Mouse (Mus musculus) testis, adult 2 months (tissue): ENCODE data around the gene Notch1. TPM values are rescaled to one million over a fixed set of nuclear protein-coding genes. Genes with fewer than 3 reads are reported as not detected.

Source experiments
- H3K27ac ChIP-seq: fragments of 200-500 bp; 2 replicates; pipeline ENCODE4 v1.5.1; 2012; ENCODE audit warnings: low read depth, low read length; ENCODE audit not compliant: control insufficient read depth, insufficient read depth
- H3K27me3 ChIP-seq: fragments of 200-500 bp; 2 replicates; pipeline ENCODE4 v1.6.1; 2012; ENCODE audit warnings: mild to moderate bottlenecking, low read length, moderate library complexity; ENCODE audit not compliant: control insufficient read depth, insufficient read depth
- H3K36me3 ChIP-seq: fragments of 200-500 bp; 2 replicates; pipeline ENCODE4 v1.6.1; 2012; ENCODE audit warnings: mild to moderate bottlenecking, low read length; ENCODE audit not compliant: control insufficient read depth, insufficient read depth
- H3K4me1 ChIP-seq: fragments of 200-500 bp; 2 replicates; pipeline ENCODE4 v1.6.1; 2012; ENCODE audit warnings: low read length; ENCODE audit not compliant: control insufficient read depth, insufficient read depth
- H3K4me3 ChIP-seq: fragments of 200-500 bp; 2 replicates; pipeline ENCODE4 v1.5.1; 2012; ENCODE audit warnings: low read depth, mild to moderate bottlenecking, low read length, moderate library complexity, mixed read lengths; ENCODE audit not compliant: control insufficient read depth
- CTCF ChIP-seq: fragments of 200-500 bp; IDR thresholded peaks from 2 replicates; pipeline ENCODE4 v1.5.1; 2012; ENCODE audit warnings: low read depth, mild to moderate bottlenecking, inconsistent platforms, low read length, moderate library complexity; ENCODE audit not compliant: control insufficient read depth, insufficient read depth, insufficient replicate concordance
- POLR2A ChIP-seq: fragments of 200-500 bp; IDR thresholded peaks from 2 replicates; pipeline ENCODE4 v1.6.1; 2012; ENCODE audit warnings: low read depth, mild to moderate bottlenecking, inconsistent platforms, low read length, moderate library complexity; ENCODE audit not compliant: control insufficient read depth
- polyA plus RNA-seq: library from polyadenylated mRNA; depleted of rRNA; stranded (reverse); fragments of >200 nt; gene quantifications from 2 replicates; pipeline ENCODE4 v1.2.3, GENCODE M21; 2012; rRNA removed

The Notch1 gene
- 3.0 TPM in 2 replicates for polyA plus RNA-seq

GRCm38 (mm10) chr2:26516275-26516674 is at the start of gene Notch1:
Notch1 (minus strand) TSS chr2:26516663.
- Histone ChIP-seq H3K36me3 (no peaks in the 10 kb centered on the region), H3K27me3 (no peaks in the 10 kb centered on the region), H3K4me1 (no peaks in the 10 kb centered on the region), H3K27ac (no peak within 1 kb of the TSS), H3K4me3 (no peak within 1 kb of the TSS)
- TF ChIP-seq POLR2A (no peak), CTCF (no peak)

- H3K4me3 ChIP-seq = no peak overlapping the region
- no peaks in the 10 kb centered on the region for H3K27me3 ChIP-seq
- H3K4me1 ChIP-seq = no peaks in the 10 kb centered on the region; the same call in 1 of the 2 replicates
- TF ChIP-seq CTCF = peak; percentile 24; the same call in 1 of the 2 replicates
- TF ChIP-seq POLR2A = no peak
- H3K36me3 ChIP-seq = no peaks in the 10 kb centered on the region
- no peak overlapping the region for H3K27ac ChIP-seq
Observed at GRCm38 (mm10) chr2:26566221-26566620, 49.8 kb upstream of the Notch1 start.

GRCm38 (mm10) chr2:26561351-26562016 is 45.0 kb upstream of the Notch1 start:
- Histone ChIP-seq H3K27ac (no peak overlapping the region), H3K4me1 (no peaks in the 10 kb centered on the region), H3K4me3 (no peak overlapping the region), H3K27me3 (no peaks in the 10 kb centered on the region), H3K36me3 (no peaks in the 10 kb centered on the region)
- TF ChIP-seq CTCF (no peak), POLR2A (no peak)

GRCm38 (mm10) chr2:26560506-26560905 is 44.0 kb upstream of the Notch1 start:
- TF ChIP-seq POLR2A = no peak
- TF ChIP-seq CTCF = no peak
- H3K27ac ChIP-seq = no peak overlapping the region

DNA sequence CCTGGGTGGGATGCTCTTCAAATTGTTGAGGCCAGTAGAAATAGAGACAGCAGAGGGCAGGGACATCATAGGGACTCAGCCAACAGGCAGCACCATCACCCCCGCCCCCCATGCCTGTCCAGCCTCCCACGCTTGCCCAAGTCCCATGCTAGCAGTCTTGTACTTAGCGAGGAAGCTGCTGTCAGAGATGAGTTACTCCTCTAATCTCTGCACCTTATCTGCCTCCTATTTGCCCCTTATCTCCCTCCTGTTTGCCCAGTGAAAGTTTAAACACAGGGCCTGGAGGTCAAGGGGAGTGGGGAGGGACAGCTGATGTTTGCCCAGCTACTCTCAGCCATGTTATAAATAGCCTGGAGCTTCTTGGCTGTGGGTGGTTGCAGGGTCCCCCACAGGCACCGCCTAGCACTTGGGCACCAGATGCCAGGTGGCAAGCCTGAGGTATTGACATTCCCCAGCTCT is 40.1 kb upstream of the Notch1 start:
- no peaks in the 10 kb centered on the region for H3K4me1 ChIP-seq
- no peaks in the 10 kb centered on the region for H3K27me3 ChIP-seq
- no peaks in the 10 kb centered on the region for H3K36me3 ChIP-seq
- TF ChIP-seq POLR2A (no peak), CTCF (no peak)
- H3K27ac ChIP-seq = no peak overlapping the region
- no peak overlapping the region for H3K4me3 ChIP-seq

More at GRCm38 (mm10) chr2:26560506-26560905, 44.0 kb upstream of the Notch1 start:
- Histone ChIP-seq H3K27me3 (no peaks in the 10 kb centered on the region), H3K4me1 (no peaks in the 10 kb centered on the region), H3K4me3 (no peak overlapping the region), H3K36me3 (no peaks in the 10 kb centered on the region)

GRCm38 (mm10) chr2:26555076-26555475 is 38.6 kb upstream of the Notch1 start:
- H3K27ac ChIP-seq = no peak overlapping the region

GRCm38 (mm10) chr2:26553904-26554303 is 37.4 kb upstream of the Notch1 start:
- H3K27ac ChIP-seq = no peak overlapping the region
- H3K4me1 ChIP-seq = no peaks in the 10 kb centered on the region
- TF ChIP-seq POLR2A (no peak), CTCF (no peak)

More at GRCm38 (mm10) chr2:26555076-26555475, 38.6 kb upstream of the Notch1 start:
- Histone ChIP-seq H3K4me3 (no peak overlapping the region), H3K4me1 (no peaks in the 10 kb centered on the region), H3K27me3 (no peaks in the 10 kb centered on the region), H3K36me3 (no peaks in the 10 kb centered on the region)
- TF ChIP-seq POLR2A (no peak), CTCF (no peak)

More at GRCm38 (mm10) chr2:26553904-26554303, 37.4 kb upstream of the Notch1 start:
- no peak overlapping the region for H3K4me3 ChIP-seq
- no peaks in the 10 kb centered on the region for H3K36me3 ChIP-seq
- no peaks in the 10 kb centered on the region for H3K27me3 ChIP-seq
